Mouse (Mus musculus): Measurements from ENCODE around the gene Ccdc39. TPM values are rescaled to one million over a fixed set of nuclear protein-coding genes. Genes with fewer than 3 reads are reported as not detected.

Gene Ccdc39
- polyA plus RNA-seq (2014; fragmentation: Illumina TruSeq; extraction: RNeasy Lipid Tissue Mini Kit (QIAGEN cat#74804); ENCODE audit: low read depth, low replicate concordance) = 6.5 TPM

DNA sequence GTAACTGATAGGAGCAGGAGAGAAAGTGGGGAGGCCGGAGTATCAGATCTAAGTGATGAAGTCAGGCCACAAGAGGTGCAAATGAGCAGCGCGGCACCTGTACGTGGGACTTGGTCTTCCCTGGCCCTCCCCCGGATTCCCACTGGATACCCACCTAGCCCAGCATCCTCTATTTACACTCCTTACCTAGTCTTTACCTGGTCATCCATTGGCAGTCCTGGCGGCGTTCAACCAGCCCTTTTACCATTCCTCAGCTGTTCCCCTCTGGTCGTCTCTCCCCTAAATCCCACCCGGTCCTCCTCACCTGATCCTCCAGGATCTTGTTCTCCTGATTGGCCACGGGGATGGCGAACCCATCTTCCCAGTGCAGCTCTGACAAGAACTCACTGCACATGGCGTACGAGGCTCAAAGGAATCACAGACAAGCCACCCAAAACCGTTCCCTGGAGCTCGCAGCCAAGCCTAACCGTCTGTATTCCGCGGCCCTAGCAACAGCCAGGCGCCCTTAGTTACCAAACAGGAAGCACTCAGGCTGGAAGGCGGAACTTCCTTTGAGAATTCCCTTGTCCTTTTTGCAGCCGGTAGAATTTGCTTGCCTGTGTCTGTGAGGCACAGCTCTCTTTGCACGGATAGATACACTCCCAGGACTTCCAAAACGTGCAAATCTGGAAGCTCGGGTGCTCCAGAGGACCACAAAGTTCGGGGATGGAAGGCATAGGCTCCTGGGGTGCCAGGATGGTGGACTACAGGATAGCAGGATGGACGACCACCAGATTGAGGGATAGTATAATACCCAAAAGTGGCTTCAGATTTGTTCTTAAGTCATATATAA lies at the start of gene Ccdc39:
TSS of gene Ccdc39 (minus strand) at position 510 of the 832 bp plus-strand sequence.

DNA sequence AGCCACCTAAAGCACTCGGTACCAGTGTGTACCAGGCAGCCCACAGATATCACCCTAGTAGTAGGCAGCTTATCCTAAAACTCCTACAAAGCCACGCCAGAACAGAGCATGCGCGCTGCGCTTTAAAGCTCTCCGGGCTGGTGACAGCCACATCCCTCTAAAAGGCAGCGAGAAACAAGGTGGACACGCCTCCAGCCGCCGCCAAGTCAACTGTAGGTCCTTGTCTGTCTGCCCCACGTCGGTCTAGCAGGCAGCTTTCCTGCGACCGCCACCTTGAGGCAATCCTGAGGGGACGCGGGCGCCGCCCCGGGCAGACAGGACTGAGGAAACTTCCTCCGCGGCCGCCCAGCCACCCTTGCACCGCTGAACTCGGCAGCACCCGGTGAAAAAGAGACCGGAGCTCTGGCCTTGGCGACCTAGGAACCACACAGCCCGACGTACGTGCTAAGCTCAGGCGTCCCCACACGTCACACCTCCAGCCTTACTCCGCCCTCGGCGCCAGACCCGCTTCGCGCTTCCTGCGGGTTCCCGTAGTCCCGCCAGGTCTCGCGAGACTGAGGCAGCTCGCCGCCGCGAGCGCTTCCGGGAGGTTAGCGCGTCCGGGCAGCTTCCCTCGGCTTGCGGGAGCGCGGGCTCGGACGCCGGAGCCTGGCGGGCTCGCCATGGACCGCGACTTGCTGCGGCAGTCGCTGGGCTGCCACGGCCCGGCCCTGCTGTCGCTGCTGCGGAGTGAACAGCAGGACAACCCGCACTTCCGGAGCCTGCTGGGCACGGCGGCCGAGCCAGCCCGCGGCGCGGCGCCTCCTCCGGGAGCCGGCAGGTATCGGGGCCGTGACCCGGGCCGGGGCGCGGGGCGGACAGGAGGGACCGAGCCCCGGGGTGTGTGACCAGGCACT lies 44.2 kb downstream of the Ccdc39 start, which contains the start of gene Ttc14:
TSS of gene Ttc14 (plus strand) at position 216 of the 896 bp plus-strand sequence.

Other genes starting within 250 kb of the Ccdc39 start
- 120 TPM for gene Ttc14, start 44.5 kb downstream of the Ccdc39 start, polyA plus RNA-seq (2014; fragmentation: Illumina TruSeq; extraction: RNeasy Lipid Tissue Mini Kit (QIAGEN cat#74804); ENCODE audit: low read depth, low replicate concordance)
- 349 TPM for gene Fxr1, start 175.6 kb upstream of the Ccdc39 start, polyA plus RNA-seq (2014; fragmentation: Illumina TruSeq; extraction: RNeasy Lipid Tissue Mini Kit (QIAGEN cat#74804); ENCODE audit: low read depth, low replicate concordance)
- 268 TPM for gene Dnajc19, start 237.0 kb upstream of the Ccdc39 start, polyA plus RNA-seq (2014; fragmentation: Illumina TruSeq; extraction: RNeasy Lipid Tissue Mini Kit (QIAGEN cat#74804); ENCODE audit: low read depth, low replicate concordance)

Data from adrenal gland, adult 10 weeks (tissue).